Mouse (Mus musculus) c-Kit-negative CD71-positive TER-119-positive erythroid progenitor cells, embryonic 14.5 days (primary cell): ENCODE data around the gene Prph2.

Experiments used
- DNase-seq: peaks from one replicate; pipeline ENCODE4 v3.0.0-alpha.2; 2013; ENCODE audit warnings: low read depth, low spot score

The Prph2 gene

GRCm38 (mm10) chr17:46910186-46910585, at the start of gene Prph2:
TSS of gene Prph2 (plus strand) at chr17:46910459.
- no peak for DNase-seq

- no peak for DNase-seq
These were observed 45.6 kb upstream of the Prph2 start for GRCm38 (mm10) chr17:46864566-46865195.

GRCm38 (mm10) chr17:46866836-46867235, 43.4 kb upstream of the Prph2 start:
- no peak for DNase-seq

GRCm38 (mm10) chr17:46870204-46870798, 40.0 kb upstream of the Prph2 start:
- DNase-seq = no peak

GRCm38 (mm10) chr17:46870913-46871312, 39.3 kb upstream of the Prph2 start:
- no peak for DNase-seq

GRCm38 (mm10) chr17:46872806-46873205, 37.5 kb upstream of the Prph2 start:
- DNase-seq = no peak

GRCm38 (mm10) chr17:46874133-46874532, 36.1 kb upstream of the Prph2 start:
- no peak for DNase-seq

GRCm38 (mm10) chr17:46875626-46876025, 34.6 kb upstream of the Prph2 start:
- no peak for DNase-seq

GRCm38 (mm10) chr17:46876371-46876950, 33.8 kb upstream of the Prph2 start:
- DNase-seq = no peak

- DNase-seq = no peak
These were observed 33.2 kb upstream of the Prph2 start for GRCm38 (mm10) chr17:46877061-46877460.

- no peak for DNase-seq
These were observed 30.4 kb upstream of the Prph2 start for GRCm38 (mm10) chr17:46879841-46880311.

GRCm38 (mm10) chr17:46880322-46880721, 29.9 kb upstream of the Prph2 start:
- DNase-seq = no peak

GRCm38 (mm10) chr17:46881728-46882127, 28.5 kb upstream of the Prph2 start:
- no peak for DNase-seq

GRCm38 (mm10) chr17:46883107-46883506, 27.2 kb upstream of the Prph2 start:
- no peak for DNase-seq

GRCm38 (mm10) chr17:46884766-46885165, 25.5 kb upstream of the Prph2 start:
- DNase-seq = no peak

- DNase-seq = no peak
These were observed 24.9 kb upstream of the Prph2 start for GRCm38 (mm10) chr17:46885218-46885909.

- DNase-seq = no peak
These were observed 24.2 kb upstream of the Prph2 start for GRCm38 (mm10) chr17:46885910-46886643.

- DNase-seq = peak; percentile 47
These were observed 21.6 kb upstream of the Prph2 start for GRCm38 (mm10) chr17:46888511-46889212.

GRCm38 (mm10) chr17:46889450-46890084, 20.7 kb upstream of the Prph2 start:
- DNase-seq = no peak

GRCm38 (mm10) chr17:46890116-46890815, 20.0 kb upstream of the Prph2 start, which contains the start of gene Tbcc:
TSS of gene Tbcc (plus strand) at chr17:46890684.
- DNase-seq = peak; percentile 96
